Mouse (Mus musculus) CD4-positive, CD25-positive, alpha-beta regulatory T cell, adult 2 months (primary cell): Measurements from ENCODE around the gene Zfp97.
"Not testable (repeated sequence)": the region's sequence is repeated elsewhere in the genome, so short reads cannot be mapped to it uniquely, and the experiment has no call there.

Experiments used
- DNase-seq: peaks from one replicate; pipeline ENCODE4 v3.0.0-alpha.2; 2012; ENCODE audit warnings: low read depth, low spot score

The Zfp97 gene

GRCm38 (mm10) chr17:17120830-17121502, at the start of gene Zfp97:
Gene Zfp97 (plus strand): TSS chr17:17121415.
- DNase-seq = not testable (repeated sequence)

GRCm38 (mm10) chr17:17178757-17179413, 57.7 kb downstream of the Zfp97 start:
- DNase-seq = not testable (repeated sequence)

- not testable (repeated sequence) for DNase-seq
Observed at GRCm38 (mm10) chr17:17194761-17195160, 73.5 kb downstream of the Zfp97 start.

GRCm38 (mm10) chr17:17195178-17195577, 74.0 kb downstream of the Zfp97 start:
- no peak for DNase-seq

- not testable (repeated sequence) for DNase-seq
Observed at GRCm38 (mm10) chr17:17196111-17196510, 74.9 kb downstream of the Zfp97 start.
